Mouse (Mus musculus) kidney, adult 2 months (tissue): ENCODE measurements around the gene Sucnr1.

Experiments
- CTCF ChIP-seq: fragments of 200-500 bp; conservative IDR thresholded peaks from 2 replicates; pipeline ENCODE4 v1.5.1; 2011; ENCODE audit warnings: low read depth, mild to moderate bottlenecking, control low read depth, low read length, moderate library complexity, mixed read lengths; ENCODE audit not compliant: insufficient read depth, insufficient read length
- POLR2A ChIP-seq: fragments of 200-500 bp; IDR thresholded peaks from one replicate; pipeline ENCODE4 v1.6.1; 2011; ENCODE audit warnings: low read depth, low read length, control low read depth

DNA sequence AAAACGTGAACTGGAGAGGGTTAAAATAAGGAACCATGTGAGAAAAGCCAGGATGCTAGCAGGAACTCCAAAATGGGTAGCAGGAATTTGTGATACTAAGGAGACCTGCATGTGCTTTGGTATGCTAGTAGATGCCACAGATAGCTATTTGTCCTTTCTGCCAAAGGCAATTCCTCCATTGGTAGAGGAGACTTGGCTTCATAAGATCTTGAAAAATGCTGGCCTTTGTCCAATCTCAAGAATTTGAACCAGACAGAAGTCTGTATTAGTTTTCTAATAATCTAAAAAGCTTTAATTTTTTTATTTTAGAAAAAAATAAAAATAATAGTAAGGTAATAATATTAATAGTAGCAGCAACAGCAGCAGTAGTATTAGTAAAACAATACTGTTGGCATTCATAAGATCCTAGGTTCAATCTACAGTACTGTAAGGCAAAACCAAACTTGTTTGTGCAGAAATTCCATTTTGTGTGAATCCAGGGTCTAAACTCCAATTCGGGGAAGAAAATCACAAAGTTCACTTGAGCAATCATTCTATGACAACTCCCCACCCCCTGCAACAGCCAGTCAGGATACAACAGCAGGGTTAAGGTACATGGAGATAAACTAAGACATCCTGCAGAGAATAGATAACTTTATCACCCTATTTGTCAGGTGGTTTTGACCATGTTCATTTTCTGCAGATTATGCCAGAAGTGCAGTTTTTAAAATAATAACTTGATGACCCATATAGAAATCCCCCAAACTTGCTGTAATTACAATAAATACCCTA lies 12.9 kb downstream of the Sucnr1 start:
- TF ChIP-seq CTCF (no peak), POLR2A (no peak)
